Mouse (Mus musculus): Measurements from ENCODE around the gene Adgrl2. TPM values are rescaled to one million over a fixed set of nuclear protein-coding genes. Genes with fewer than 3 reads are reported as not detected.

The Adgrl2 gene
- polyA plus RNA-seq, 1 experiment, result not detected

DNA sequence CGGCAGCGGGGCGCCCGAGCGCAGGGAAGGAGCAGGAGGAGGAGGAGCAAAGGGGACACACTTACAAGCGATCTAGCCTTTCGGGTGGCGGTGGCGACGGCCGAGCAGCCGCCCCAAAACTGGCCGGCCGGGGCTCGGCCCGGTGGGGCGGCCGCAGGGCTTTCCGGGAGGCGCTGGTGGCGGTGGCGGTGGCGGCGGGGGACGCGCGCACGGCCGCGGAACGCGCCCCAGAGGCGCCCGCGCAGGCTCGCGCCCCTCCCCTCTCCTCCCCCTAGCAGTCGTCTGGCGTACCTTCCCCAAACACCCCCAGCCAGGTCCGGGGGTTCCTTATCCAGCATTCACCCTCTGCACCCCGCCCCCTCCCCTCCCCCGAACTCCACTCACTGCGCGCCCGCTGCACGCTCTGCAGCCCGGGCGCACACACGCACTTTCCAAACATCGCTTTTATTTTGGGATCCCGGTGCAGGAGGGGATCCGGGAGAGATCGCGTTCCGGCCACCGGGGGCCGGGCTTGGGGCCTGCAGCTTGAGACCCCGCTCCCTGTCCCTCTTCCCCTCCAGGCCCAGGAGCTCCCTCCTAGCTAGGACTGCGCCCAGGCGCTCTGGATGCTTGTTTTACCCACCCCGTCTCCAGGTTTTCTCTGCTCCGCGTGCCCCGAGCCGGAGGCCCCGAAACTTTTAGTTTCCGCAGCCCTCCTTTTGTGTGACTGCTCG lies 381 bp downstream of the Adgrl2 start:
- no peak overlapping the region for H3K27ac ChIP-seq (ENCODE audit: insufficient read depth, low read depth, low read length)
- peaks cover 31% of the 10 kb centered on the region for H3K4me1 ChIP-seq (ENCODE audit: control insufficient read depth, insufficient read depth, low read length)
- TF ChIP-seq POLR2A (IDR thresholded peaks at IDR 0.05; ENCODE audit: insufficient read depth, low read depth, low read length) (no peak), CTCF (IDR thresholded peaks at IDR 0.05; ENCODE audit: insufficient read depth, low read depth, low read length) (no peak)
- under 1% methylated on average over 54 of the region's 68 CpGs for WGBS
- peak overlapping the region; percentile 66 for H3K4me3 ChIP-seq (ENCODE audit: insufficient read depth, low read depth, low read length)

DNA sequence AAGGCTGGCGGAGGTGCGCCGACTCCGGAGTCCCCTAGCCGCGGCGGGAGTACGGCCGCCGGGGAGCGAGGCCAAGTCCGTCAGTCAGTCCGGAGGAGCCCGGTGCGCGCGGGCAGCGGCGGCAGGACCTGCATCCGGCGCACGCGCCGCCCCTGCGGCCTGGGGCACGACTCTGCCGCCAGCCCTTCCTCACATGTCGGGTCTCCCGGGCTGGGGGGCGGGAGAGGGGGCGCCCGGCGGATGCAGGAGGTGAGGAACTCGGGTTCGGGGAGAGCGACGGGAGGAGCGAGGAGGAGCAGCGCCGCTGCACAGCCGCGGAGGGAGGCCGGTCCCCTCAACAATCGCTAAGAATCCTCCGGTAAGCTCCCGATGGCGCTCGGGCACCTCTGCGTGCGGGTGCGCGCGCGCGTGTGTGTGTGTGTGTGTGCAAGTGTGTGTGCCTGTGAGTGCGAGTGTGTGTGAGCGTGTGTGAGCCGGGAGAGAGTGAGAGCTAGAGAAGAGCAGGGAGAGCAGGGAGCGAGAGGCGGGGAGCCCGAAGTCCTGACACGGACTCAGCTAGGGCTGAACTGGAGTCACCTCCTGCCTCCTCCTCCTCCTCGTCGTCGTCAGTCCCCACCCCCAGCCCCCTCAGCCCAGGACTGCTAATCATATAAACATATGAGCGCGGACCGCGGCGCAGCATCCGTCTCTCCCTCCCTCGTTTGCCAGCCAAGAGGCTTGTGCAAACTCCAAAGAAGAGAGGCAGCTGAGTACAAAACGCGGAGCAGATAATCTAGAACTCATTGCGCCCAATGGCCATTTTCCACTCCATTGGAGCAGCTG lies 1.1 kb downstream of the Adgrl2 start:
- TF ChIP-seq CTCF (IDR thresholded peaks at IDR 0.05; ENCODE audit: insufficient read depth, low read depth, low read length) (no peak), POLR2A (IDR thresholded peaks at IDR 0.05; ENCODE audit: insufficient read depth, low read depth, low read length) (no peak; the same call in 1 of the 2 replicates)
- Histone ChIP-seq H3K27ac (ENCODE audit: insufficient read depth, low read depth, low read length) (no peak overlapping the region), H3K4me3 (ENCODE audit: insufficient read depth, low read depth, low read length) (peak overlapping the region; percentile 66), H3K4me1 (ENCODE audit: control insufficient read depth, insufficient read depth, low read length) (peaks cover 31% of the 10 kb centered on the region)
- WGBS, result under 1% methylated on average over 72 of the region's 75 CpGs

DNA sequence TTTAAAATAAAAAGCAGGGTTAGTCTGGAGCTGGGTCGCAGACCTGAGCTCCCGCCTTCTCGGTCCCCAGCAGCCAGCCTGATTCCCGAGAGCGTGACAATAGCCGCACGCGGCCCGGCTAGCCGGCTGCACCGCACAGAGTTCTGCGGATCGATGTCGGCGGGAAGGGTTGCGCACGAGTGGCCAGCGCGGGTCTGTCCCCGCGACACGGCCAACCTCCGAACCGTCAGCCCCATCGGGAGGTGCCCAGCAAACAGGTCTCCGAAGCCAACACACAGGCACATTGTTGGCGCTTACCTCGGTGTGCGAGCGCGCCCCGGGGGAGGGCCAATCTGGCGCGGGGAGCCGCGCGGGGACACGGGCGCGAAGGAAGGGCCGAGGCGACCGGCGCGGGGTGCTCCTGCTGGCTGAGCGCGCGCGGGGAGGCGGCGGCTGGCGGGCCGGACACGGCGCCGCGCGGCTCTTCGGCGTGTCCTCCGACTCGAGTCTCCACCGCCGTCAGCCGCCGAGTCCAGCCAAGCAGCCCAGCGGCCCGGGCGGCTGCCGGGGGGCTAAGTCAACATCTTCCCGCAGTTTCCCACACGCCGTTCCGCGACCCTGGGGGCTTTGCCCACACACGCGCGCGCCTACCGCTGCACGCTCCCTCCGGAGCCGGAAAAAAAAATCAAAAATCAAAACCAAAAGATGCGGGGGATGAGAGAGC lies 1.9 kb downstream of the Adgrl2 start:
- no peak for TF ChIP-seq POLR2A (IDR thresholded peaks at IDR 0.05; ENCODE audit: insufficient read depth, low read depth, low read length)
- TF ChIP-seq CTCF (IDR thresholded peaks at IDR 0.05; ENCODE audit: insufficient read depth, low read depth, low read length), result no peak
- 1% methylated on average over 84 of the region's 84 CpGs for WGBS
- Histone ChIP-seq H3K27ac (ENCODE audit: insufficient read depth, low read depth, low read length) (no peak overlapping the region), H3K4me3 (ENCODE audit: insufficient read depth, low read depth, low read length) (peak overlapping the region; percentile 66), H3K4me1 (ENCODE audit: control insufficient read depth, insufficient read depth, low read length) (peaks cover 31% of the 10 kb centered on the region)

DNA sequence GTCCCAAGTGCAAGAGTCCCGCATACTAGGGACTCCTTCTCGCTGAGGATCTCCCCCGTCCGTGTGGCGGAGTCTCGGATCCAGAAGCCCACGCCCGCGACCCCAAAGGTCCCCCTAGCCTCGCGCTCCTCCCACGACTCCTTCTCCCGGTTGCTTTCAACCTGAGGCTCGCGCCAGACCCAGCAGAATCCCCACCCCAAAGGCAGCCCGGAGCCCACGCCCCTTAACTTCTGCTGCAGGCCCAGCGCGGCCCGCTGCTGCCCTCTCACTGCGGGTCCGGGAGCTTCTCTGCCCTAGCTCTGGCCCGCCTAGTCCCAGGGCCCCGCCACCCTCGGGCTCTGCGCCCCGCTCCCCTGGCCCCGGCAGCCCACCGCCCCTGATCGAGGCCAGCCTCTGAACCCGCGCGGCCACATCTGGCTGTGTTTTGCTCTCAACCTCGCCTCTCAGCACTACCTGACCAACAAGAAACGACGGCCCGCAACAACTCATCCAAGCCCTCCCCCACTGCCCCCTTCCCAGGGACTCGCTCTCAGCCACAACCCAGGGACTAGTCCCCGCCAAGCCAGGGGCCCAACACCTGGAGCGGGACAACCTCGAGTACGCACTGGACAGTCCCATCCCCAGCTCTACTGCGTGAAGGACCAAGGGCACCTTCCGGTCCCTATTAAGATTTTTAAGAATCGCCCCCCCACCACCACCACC lies 2.6 kb downstream of the Adgrl2 start:
- TF ChIP-seq POLR2A (IDR thresholded peaks at IDR 0.05; ENCODE audit: insufficient read depth, low read depth, low read length), result no peak
- 0 out of 2 replicates have a peak, but pooled peaks have one; percentile 29 for TF ChIP-seq CTCF (IDR thresholded peaks at IDR 0.05; ENCODE audit: insufficient read depth, low read depth, low read length)
- Histone ChIP-seq H3K27ac (ENCODE audit: insufficient read depth, low read depth, low read length) (no peak overlapping the region), H3K4me1 (ENCODE audit: control insufficient read depth, insufficient read depth, low read length) (peaks cover 31% of the 10 kb centered on the region), H3K4me3 (ENCODE audit: insufficient read depth, low read depth, low read length) (peak overlapping the region; percentile 66)
- 1% methylated on average over 45 of the region's 45 CpGs for WGBS

DNA sequence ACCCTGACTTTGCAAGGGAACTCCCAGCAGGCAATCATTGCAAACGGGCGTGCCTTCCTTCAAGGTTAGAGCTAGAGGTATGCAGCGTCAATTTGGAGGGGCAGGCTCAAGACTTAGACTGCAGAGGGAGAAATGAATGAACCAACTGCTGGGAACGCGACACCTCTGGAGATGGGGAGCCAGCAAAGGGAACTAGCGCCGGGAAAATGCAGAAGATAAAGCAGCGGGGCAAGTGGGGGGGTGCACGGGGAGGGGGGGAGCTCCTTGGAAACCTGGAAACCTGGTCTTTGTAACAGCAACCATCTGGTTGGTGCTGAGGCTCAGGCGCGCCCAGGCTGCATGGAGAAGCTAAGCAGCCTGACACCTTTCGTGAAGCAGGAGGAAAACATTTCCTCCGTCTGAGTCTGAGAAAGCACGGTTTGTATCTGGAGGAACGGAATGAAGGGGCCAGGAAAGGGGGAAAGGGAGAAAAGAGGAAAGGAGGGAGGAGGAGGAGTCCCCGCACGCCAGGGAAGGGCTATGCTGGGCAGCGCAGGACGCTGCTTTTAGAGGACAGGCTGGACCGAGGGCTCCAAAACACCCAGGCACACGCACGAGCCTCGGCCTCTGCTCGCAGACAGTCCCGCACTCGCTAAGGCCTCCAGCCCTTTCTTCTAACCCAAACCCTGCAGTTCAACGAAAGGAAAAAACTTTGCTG lies 3.3 kb downstream of the Adgrl2 start:
- Histone ChIP-seq H3K27ac (ENCODE audit: insufficient read depth, low read depth, low read length) (no peak overlapping the region), H3K4me1 (ENCODE audit: control insufficient read depth, insufficient read depth, low read length) (peaks cover 31% of the 10 kb centered on the region), H3K4me3 (ENCODE audit: insufficient read depth, low read depth, low read length) (peak overlapping the region; percentile 66)
- TF ChIP-seq CTCF (IDR thresholded peaks at IDR 0.05; ENCODE audit: insufficient read depth, low read depth, low read length) (no peak), POLR2A (IDR thresholded peaks at IDR 0.05; ENCODE audit: insufficient read depth, low read depth, low read length) (no peak)
- WGBS, result 3% methylated on average over 27 of the region's 27 CpGs

DNA sequence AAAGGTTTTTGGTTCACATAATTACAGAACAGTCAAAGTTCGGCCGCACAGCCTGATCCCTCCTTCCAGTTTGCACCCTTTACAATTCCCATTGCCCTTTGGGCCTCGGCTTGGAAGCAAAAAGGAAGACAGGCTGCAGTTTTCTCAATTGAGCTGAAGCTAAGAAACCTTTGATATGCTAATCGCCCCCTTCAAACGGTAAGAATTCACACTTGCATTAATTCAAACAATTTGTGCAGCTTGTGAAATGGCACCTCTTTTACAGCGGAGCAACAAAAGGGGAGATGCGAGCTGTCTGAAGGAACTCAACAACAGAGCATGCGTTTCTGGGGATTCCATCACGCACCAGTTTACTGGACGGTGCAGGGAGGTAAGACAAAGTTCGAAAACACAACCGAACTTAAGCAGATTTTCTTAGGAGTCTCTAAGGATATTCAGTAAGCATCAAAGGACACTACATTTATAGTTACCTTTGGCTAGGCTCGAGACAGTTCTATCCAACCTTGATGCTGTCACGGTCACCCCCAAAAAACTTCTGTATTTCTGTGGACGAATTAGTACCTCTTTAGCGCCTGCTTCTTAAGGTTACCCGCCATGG lies 4.0 kb downstream of the Adgrl2 start:
- Histone ChIP-seq H3K27ac (ENCODE audit: insufficient read depth, low read depth, low read length) (no peak overlapping the region), H3K4me3 (ENCODE audit: insufficient read depth, low read depth, low read length) (no peak overlapping the region)

DNA sequence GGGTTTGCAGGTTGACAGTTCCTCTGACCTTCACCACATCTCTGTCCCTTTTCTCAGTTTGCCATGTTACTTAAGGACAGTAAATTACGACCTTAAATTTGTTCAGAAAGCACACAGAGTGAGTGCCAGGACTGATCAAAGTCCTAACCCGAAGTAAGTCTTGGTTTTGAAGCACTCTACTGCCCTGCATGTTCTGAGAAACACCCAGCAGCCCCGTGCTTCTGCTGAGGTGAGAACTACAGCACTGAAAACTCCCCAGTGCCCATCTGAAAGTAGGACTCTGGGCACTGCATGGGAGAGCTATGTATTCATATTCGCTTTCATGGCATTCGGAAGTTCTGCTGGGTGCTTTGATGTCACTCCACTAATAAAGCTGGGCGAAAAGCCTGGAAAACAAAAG lies 6.0 kb downstream of the Adgrl2 start:
- Histone ChIP-seq H3K4me3 (ENCODE audit: insufficient read depth, low read depth, low read length) (no peak overlapping the region), H3K27ac (ENCODE audit: insufficient read depth, low read depth, low read length) (no peak overlapping the region), H3K4me1 (ENCODE audit: control insufficient read depth, insufficient read depth, low read length) (peaks cover 22% of the 10 kb centered on the region)
- no peak for TF ChIP-seq POLR2A (IDR thresholded peaks at IDR 0.05; ENCODE audit: insufficient read depth, low read depth, low read length)
- no peak for TF ChIP-seq CTCF (IDR thresholded peaks at IDR 0.05; ENCODE audit: insufficient read depth, low read depth, low read length)
- WGBS, result 59% methylated on average over 6 of the region's 6 CpGs

More for the DNA sequence above, 4.0 kb downstream of the Adgrl2 start:
- no peak for TF ChIP-seq CTCF (IDR thresholded peaks at IDR 0.05; ENCODE audit: insufficient read depth, low read depth, low read length)
- no peak for TF ChIP-seq POLR2A (IDR thresholded peaks at IDR 0.05; ENCODE audit: insufficient read depth, low read depth, low read length)
- H3K4me1 ChIP-seq (ENCODE audit: control insufficient read depth, insufficient read depth, low read length), result peaks cover 31% of the 10 kb centered on the region
- 14% methylated on average over 17 of the region's 17 CpGs for WGBS

All from olfactory bulb, adult 2 months (tissue).